ENCODE assay signal across 19 mouse cellular contexts in the genomic region with DNA sequence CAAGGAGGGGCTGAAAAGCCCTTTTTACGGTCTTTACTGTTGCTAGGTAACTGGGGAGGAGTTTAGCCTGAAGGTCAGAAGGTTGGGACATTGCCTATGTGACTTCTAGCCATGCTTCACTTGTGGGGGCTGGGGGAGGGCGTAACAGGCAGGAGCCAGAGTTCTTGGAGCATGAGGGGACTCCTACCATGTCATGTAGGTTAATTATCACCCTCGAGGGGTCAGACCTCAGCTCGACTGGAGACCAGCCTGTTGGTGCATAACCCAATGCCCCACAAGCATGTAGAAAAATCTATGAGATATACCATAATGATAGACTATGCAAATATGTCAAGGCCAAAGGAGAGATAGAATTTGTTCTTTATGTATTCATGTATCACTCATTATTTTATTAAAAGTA.
DNase-seq lines count a peak whose midpoint lies in the region; ATAC-seq and TF ChIP-seq lines count a peak whose summit lies in the region.
"Had no signal": no experiment of that assay in that cellular context is flagged by ENCODE, and none has a peak within 500 bp of the region (broad histone marks: within the 10 kb centered on the region; RNA-seq: fewer than 3 reads in every experiment).

No protein-coding gene starts in this region.

- 16% methylated on average over 4 of the region's 4 CpGs for WGBS in kidney, postnatal 0 days

- H3K4me1 ChIP-seq in kidney, postnatal 0 days (replicated peaks; ENCODE audit: insufficient read depth, low read length) = 0 out of 2 replicates have a peak, but pooled peaks cover 3% of the 10 kb centered on the region
- H3K4me1 ChIP-seq: embryonic facial prominence, embryonic 12.5 days; forebrain, embryonic 15.5 days; heart, embryonic 15.5 days; hindbrain, embryonic 13.5 days had no signal

- no peak overlapping the region for H3K9ac ChIP-seq in kidney, postnatal 0 days (ENCODE audit: low read depth, low read length)
- H3K9ac ChIP-seq: embryonic facial prominence, embryonic 12.5 days; forebrain, embryonic 15.5 days; heart, embryonic 15.5 days; hindbrain, embryonic 13.5 days had no signal

- no peaks in the 10 kb centered on the region for H3K27me3 ChIP-seq in kidney, postnatal 0 days (ENCODE audit: insufficient read depth, low read length)
- H3K27me3 ChIP-seq: embryonic facial prominence, embryonic 12.5 days; forebrain, embryonic 15.5 days; heart, embryonic 15.5 days; hindbrain, embryonic 13.5 days had no signal

- H3K36me3 ChIP-seq in kidney, postnatal 0 days (ENCODE audit: insufficient read depth, low read length) = no peaks in the 10 kb centered on the region
- H3K36me3 ChIP-seq: embryonic facial prominence, embryonic 12.5 days; forebrain, embryonic 15.5 days; heart, embryonic 10.5 days; heart, embryonic 15.5 days; hindbrain, embryonic 13.5 days had no signal

- H3K9me3 ChIP-seq in kidney, postnatal 0 days (replicated peaks; ENCODE audit: low read length) = no peaks in the 10 kb centered on the region
- H3K9me3 ChIP-seq: embryonic facial prominence, embryonic 12.5 days; forebrain, embryonic 15.5 days; heart, embryonic 10.5 days; heart, embryonic 15.5 days; hindbrain, embryonic 13.5 days had no signal

- TF ChIP-seq CTCF in kidney, postnatal 0 days (IDR thresholded peaks at IDR 0.05; ENCODE audit: low read depth) = no peak

- no peak for DNase-seq in kidney, postnatal 0 days (ENCODE audit: low spot score)
- no peak for DNase-seq in kidney, adult 9 months
- DNase-seq in embryo, embryonic 10 days (ENCODE audit: low spot score) = peak; percentile 10
- peak; percentile 12 for DNase-seq in embryo, embryonic 11 days
- DNase-seq in adrenal gland, postnatal 36 days = no peak
- DNase-seq in spleen, postnatal 4 days (ENCODE audit: low spot score in 2 of 2) = no peak
- DNase-seq: adrenal gland, adult 8-10 months; cerebellum, adult 11 months; cerebellum, adult 8-10 months; cerebellum, postnatal 14 days; gastrocnemius, postnatal 10 days; heart, adult 18-20 months; heart, postnatal 14 days had no signal

- H3K4me3 ChIP-seq in kidney, postnatal 0 days (replicated peaks; ENCODE audit: low read depth, low read length) = no peak overlapping the region
- H3K4me3 ChIP-seq: embryonic facial prominence, embryonic 12.5 days; forebrain, embryonic 15.5 days; heart, embryonic 10.5 days; heart, embryonic 15.5 days; hindbrain, embryonic 13.5 days had no signal

- peak; percentile 52; the same call in 1 of the 2 replicates for ATAC-seq in kidney, postnatal 0 days (replicated peaks; ENCODE audit: low FRiP score, low read depth)
- ATAC-seq: forebrain, embryonic 15.5 days; hindbrain, postnatal 0 days had no signal

- H3K4me2 ChIP-seq in kidney, postnatal 0 days (ENCODE audit: low read length) = no peak overlapping the region
- H3K4me2 ChIP-seq: embryonic facial prominence, embryonic 12.5 days; forebrain, embryonic 15.5 days; heart, embryonic 15.5 days; hindbrain, embryonic 13.5 days had no signal

- no peak overlapping the region for H3K27ac ChIP-seq in kidney, postnatal 0 days
- H3K27ac ChIP-seq: embryonic facial prominence, embryonic 12.5 days; forebrain, embryonic 15.5 days; heart, embryonic 10.5 days; heart, embryonic 15.5 days; hindbrain, embryonic 13.5 days; hindbrain, postnatal 0 days had no signal

Comparison
In these comparisons a context has a peak if more than half of its experiments do, and no peak if none do; other contexts are left out.
1. DNase-seq: peak in embryo, embryonic 10 days (single experiment) and embryo, embryonic 11 days (single experiment); none in kidney, postnatal 0 days (single experiment), kidney, adult 9 months (single experiment), adrenal gland, postnatal 36 days (0 of 2) and spleen, postnatal 4 days (0 of 2).